Mouse (Mus musculus): ENCODE results near the gene Clpx. TPM values are rescaled to one million over a fixed set of nuclear protein-coding genes. Genes with fewer than 3 reads are reported as not detected.

Gene Clpx
- polyA plus RNA-seq, 2 experiments = 10.3 to 29.5 TPM

DNA sequence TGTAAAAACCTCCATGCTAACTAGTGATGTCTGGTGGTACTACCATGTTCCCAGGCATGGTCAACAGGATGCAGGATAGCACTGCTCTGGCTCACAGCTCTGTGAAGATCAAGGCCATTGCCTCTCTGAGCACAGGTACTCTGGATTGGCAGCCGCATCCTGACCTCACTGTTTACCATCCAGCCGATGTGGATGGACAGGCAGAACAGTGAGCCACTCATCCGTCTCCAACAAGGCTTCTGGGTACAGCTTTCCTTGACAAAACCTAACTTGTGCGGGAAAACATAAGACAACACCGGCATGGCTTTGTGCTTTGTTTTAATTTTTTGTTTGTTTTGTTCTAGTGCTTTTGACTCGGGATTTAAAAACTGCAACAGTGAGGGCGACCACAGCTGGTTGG is 71.7 kb downstream of the Clpx start:
- no peaks in the 10 kb centered on the region for H3K9me3 ChIP-seq (ENCODE audit: control insufficient read depth, low read length)
- no peak overlapping the region for H3K4me3 ChIP-seq (ENCODE audit: insufficient read depth in 1 of 2, low read depth in 2 of 2, low read length in 2 of 2)
- H3K4me1 ChIP-seq (replicated peaks; ENCODE audit: control insufficient read depth in 2 of 2, insufficient read depth in 2 of 2, low read length in 1 of 2) = no peaks in the 10 kb centered on the region
- H3K9ac ChIP-seq (replicated peaks) = no peak overlapping the region
- no peak for ATAC-seq (ENCODE audit: insufficient read depth)
- no peaks in the 10 kb centered on the region for H3K27me3 ChIP-seq (ENCODE audit: control insufficient read depth, insufficient read depth, low read length)
- no peak for DNase-seq (ENCODE audit: low read depth in 3 of 3, low spot score in 3 of 3)
- 76% methylated on average over 7 of the region's 7 CpGs for WGBS (ENCODE audit: insufficient replicate concordance)
- peaks cover 4% of the 10 kb centered on the region for H3K36me3 ChIP-seq (replicated peaks; ENCODE audit: control insufficient read depth, insufficient read depth, low read depth)
- TF ChIP-seq EP300 (IDR thresholded peaks at IDR 0.05; ENCODE audit: low read depth) (no peak), CTCF (IDR thresholded peaks at IDR 0.05; ENCODE audit: low read depth) (no peak)
- no peak overlapping the region for H3K27ac ChIP-seq
- H3K4me2 ChIP-seq (ENCODE audit: low read depth) = no peak overlapping the region

DNA sequence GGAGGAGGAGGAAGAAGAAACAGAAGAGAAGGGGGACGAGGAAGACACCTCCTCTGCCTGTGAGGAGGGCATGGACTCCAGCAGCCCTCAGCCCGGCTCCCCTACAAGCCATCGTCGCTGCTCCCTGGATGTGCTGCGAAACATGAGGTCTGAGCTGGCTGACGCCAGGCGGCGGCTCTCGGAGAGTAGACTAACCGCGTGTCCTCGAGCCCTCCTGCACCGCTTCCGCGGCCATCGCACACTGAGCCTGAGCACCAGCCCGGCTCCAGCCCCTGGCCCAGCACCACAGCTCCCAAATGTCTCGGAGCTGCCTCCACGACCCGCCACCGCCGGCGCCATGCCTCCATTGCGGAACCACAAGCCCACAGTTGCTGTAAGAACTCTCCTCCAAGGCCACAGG is 77.7 kb downstream of the Clpx start:
- DNase-seq (ENCODE audit: low read depth in 3 of 3, low spot score in 3 of 3) (no peak), ATAC-seq (ENCODE audit: insufficient read depth) (no peak)
- Histone ChIP-seq H3K36me3 (replicated peaks; ENCODE audit: control insufficient read depth, insufficient read depth, low read depth) (no peaks in the 10 kb centered on the region), H3K27me3 (ENCODE audit: control insufficient read depth, insufficient read depth, low read length) (no peaks in the 10 kb centered on the region), H3K27ac (no peak overlapping the region), H3K4me2 (ENCODE audit: low read depth) (no peak overlapping the region), H3K9me3 (ENCODE audit: control insufficient read depth, low read length) (no peaks in the 10 kb centered on the region), H3K4me1 (replicated peaks; ENCODE audit: control insufficient read depth in 2 of 2, insufficient read depth in 2 of 2, low read length in 1 of 2) (no peaks in the 10 kb centered on the region), H3K4me3 (ENCODE audit: insufficient read depth in 1 of 2, low read depth in 2 of 2, low read length in 2 of 2) (no peak overlapping the region), H3K9ac (replicated peaks) (no peak overlapping the region)
- TF ChIP-seq EP300 (IDR thresholded peaks at IDR 0.05; ENCODE audit: low read depth) (no peak), CTCF (IDR thresholded peaks at IDR 0.05; ENCODE audit: low read depth) (no peak)
- WGBS (ENCODE audit: insufficient replicate concordance) = 80% methylated on average over 24 of the region's 24 CpGs

GRCm38 (mm10) chr9:65372449-65372848 is 78.4 kb downstream of the Clpx start:
- Histone ChIP-seq H3K4me3 (ENCODE audit: insufficient read depth in 1 of 2, low read depth in 2 of 2, low read length in 2 of 2) (no peak overlapping the region), H3K27me3 (ENCODE audit: control insufficient read depth, insufficient read depth, low read length) (no peaks in the 10 kb centered on the region), H3K27ac (no peak overlapping the region), H3K4me1 (replicated peaks; ENCODE audit: control insufficient read depth in 2 of 2, insufficient read depth in 2 of 2, low read length in 1 of 2) (no peaks in the 10 kb centered on the region), H3K4me2 (ENCODE audit: low read depth) (no peak overlapping the region), H3K9me3 (ENCODE audit: control insufficient read depth, low read length) (no peaks in the 10 kb centered on the region), H3K9ac (replicated peaks) (no peak overlapping the region), H3K36me3 (replicated peaks; ENCODE audit: control insufficient read depth, insufficient read depth, low read depth) (no peaks in the 10 kb centered on the region)
- ATAC-seq (ENCODE audit: insufficient read depth) = no peak
- TF ChIP-seq EP300 (IDR thresholded peaks at IDR 0.05; ENCODE audit: low read depth) = no peak
- peak; percentile 50; the same call in 1 of the 2 replicates for TF ChIP-seq CTCF (IDR thresholded peaks at IDR 0.05; ENCODE audit: low read depth)
- WGBS (ENCODE audit: insufficient replicate concordance) = 55% methylated on average over 4 of the region's 4 CpGs
- peak in 1 of 3 experiments; percentile 11 for DNase-seq (ENCODE audit: low read depth in 3 of 3, low spot score in 3 of 3)

- Histone ChIP-seq H3K36me3 (replicated peaks; ENCODE audit: control insufficient read depth, insufficient read depth, low read depth) (no peaks in the 10 kb centered on the region), H3K4me2 (ENCODE audit: low read depth) (no peak overlapping the region), H3K9ac (replicated peaks) (no peak overlapping the region), H3K9me3 (ENCODE audit: control insufficient read depth, low read length) (no peaks in the 10 kb centered on the region), H3K4me1 (replicated peaks; ENCODE audit: control insufficient read depth in 2 of 2, insufficient read depth in 2 of 2, low read length in 1 of 2) (no peaks in the 10 kb centered on the region), H3K27ac (no peak overlapping the region), H3K4me3 (ENCODE audit: insufficient read depth in 1 of 2, low read depth in 2 of 2, low read length in 2 of 2) (no peak overlapping the region), H3K27me3 (ENCODE audit: control insufficient read depth, insufficient read depth, low read length) (no peaks in the 10 kb centered on the region)
- TF ChIP-seq CTCF (IDR thresholded peaks at IDR 0.05; ENCODE audit: low read depth) (no peak), EP300 (IDR thresholded peaks at IDR 0.05; ENCODE audit: low read depth) (no peak)
- 67% methylated on average over 5 of the region's 5 CpGs for WGBS (ENCODE audit: insufficient replicate concordance)
- ATAC-seq (ENCODE audit: insufficient read depth) (no peak), DNase-seq (ENCODE audit: low read depth in 3 of 3, low spot score in 3 of 3) (no peak)
These were observed 80.6 kb downstream of the Clpx start for GRCm38 (mm10) chr9:65374468-65375162.

- H3K27me3 ChIP-seq (ENCODE audit: control insufficient read depth, insufficient read depth, low read length) = no peaks in the 10 kb centered on the region
- H3K4me3 ChIP-seq (ENCODE audit: insufficient read depth in 1 of 2, low read depth in 2 of 2, low read length in 2 of 2) = no peak overlapping the region
- H3K9ac ChIP-seq (replicated peaks) = no peak overlapping the region
- TF ChIP-seq EP300 (IDR thresholded peaks at IDR 0.05; ENCODE audit: low read depth) (no peak), CTCF (IDR thresholded peaks at IDR 0.05; ENCODE audit: low read depth) (no peak)
- no peak for DNase-seq (ENCODE audit: low read depth in 3 of 3, low spot score in 3 of 3)
- H3K4me2 ChIP-seq (ENCODE audit: low read depth) = no peak overlapping the region
- H3K36me3 ChIP-seq (replicated peaks; ENCODE audit: control insufficient read depth, insufficient read depth, low read depth) = no peaks in the 10 kb centered on the region
- no peak for ATAC-seq (ENCODE audit: insufficient read depth)
- H3K27ac ChIP-seq = no peak overlapping the region
- H3K4me1 ChIP-seq (replicated peaks; ENCODE audit: control insufficient read depth in 2 of 2, insufficient read depth in 2 of 2, low read length in 1 of 2) = no peaks in the 10 kb centered on the region
- 76% methylated on average over 9 of the region's 9 CpGs for whole genome bisulfite sequencing (ENCODE audit: insufficient replicate concordance)
- no peaks in the 10 kb centered on the region for H3K9me3 ChIP-seq (ENCODE audit: control insufficient read depth, low read length)
These were observed 81.3 kb downstream of the Clpx start for GRCm38 (mm10) chr9:65375163-65375934.

Other genes starting within 250 kb of the Clpx start
- gene Igdcc4, start 192.8 kb upstream of the Clpx start, polyA plus RNA-seq (2012; rRNA removed) = 4.6 and 4.9 TPM in 2 replicates
- 4.5 and 5.4 TPM in 2 replicates for gene Igdcc4, start 192.8 kb upstream of the Clpx start, polyA plus RNA-seq (2014; fragmentation: Nextera tagmentation; extraction: Ambion mirVana)
- gene Igdcc3, start 153.1 kb upstream of the Clpx start, polyA plus RNA-seq (2012; rRNA removed) = 0.06 and 0.10 TPM in 2 replicates
- 0.06 and 0.13 TPM in 2 replicates for gene Igdcc3, start 153.1 kb upstream of the Clpx start, polyA plus RNA-seq (2014; fragmentation: Nextera tagmentation; extraction: Ambion mirVana)
- 4.9 and 5.7 TPM in 2 replicates for gene Parp16, start 98.9 kb upstream of the Clpx start, polyA plus RNA-seq (2012; rRNA removed)
- 7.2 and 9.3 TPM in 2 replicates for gene Parp16, start 98.9 kb upstream of the Clpx start, polyA plus RNA-seq (2014; fragmentation: Nextera tagmentation; extraction: Ambion mirVana)
- 0.01 TPM in 1 of 2 replicates, not detected in the other for gene Cilp, start 29.1 kb upstream of the Clpx start, polyA plus RNA-seq (2012; rRNA removed)
- gene Cilp, start 29.1 kb upstream of the Clpx start, polyA plus RNA-seq (2014; fragmentation: Nextera tagmentation; extraction: Ambion mirVana) = not detected in 2 replicates
- 3.2 and 4.8 TPM in 2 replicates for gene Pdcd7, start 51.8 kb downstream of the Clpx start, polyA plus RNA-seq (2012; rRNA removed)
- 4.9 and 5.7 TPM in 2 replicates for gene Pdcd7, start 51.8 kb downstream of the Clpx start, polyA plus RNA-seq (2014; fragmentation: Nextera tagmentation; extraction: Ambion mirVana)
- 0.13 and 0.14 TPM in 2 replicates for gene Ubap1l, start 66.8 kb downstream of the Clpx start, polyA plus RNA-seq (2012; rRNA removed)
- gene Ubap1l, start 66.8 kb downstream of the Clpx start, polyA plus RNA-seq (2014; fragmentation: Nextera tagmentation; extraction: Ambion mirVana) = 0.10 TPM in 1 of 2 replicates, not detected in the other
- 0.04 and 0.05 TPM in 2 replicates for gene Kbtbd13, start 97.4 kb downstream of the Clpx start, polyA plus RNA-seq (2012; rRNA removed)
- 0.08 and 0.10 TPM in 2 replicates for gene Kbtbd13, start 97.4 kb downstream of the Clpx start, polyA plus RNA-seq (2014; fragmentation: Nextera tagmentation; extraction: Ambion mirVana)
- 0.11 and 0.12 TPM in 2 replicates for gene Rasl12, start 104.2 kb downstream of the Clpx start, polyA plus RNA-seq (2012; rRNA removed)
- 0.04 TPM in 1 of 2 replicates, not detected in the other for gene Rasl12, start 104.2 kb downstream of the Clpx start, polyA plus RNA-seq (2014; fragmentation: Nextera tagmentation; extraction: Ambion mirVana)
- gene Slc51b, start 128.7 kb downstream of the Clpx start, polyA plus RNA-seq (2012; rRNA removed) = 0.04 TPM in 1 of 2 replicates, not detected in the other
- not detected in 2 replicates for gene Slc51b, start 128.7 kb downstream of the Clpx start, polyA plus RNA-seq (2014; fragmentation: Nextera tagmentation; extraction: Ambion mirVana)
- gene Mtfmt, start 141.5 kb downstream of the Clpx start, polyA plus RNA-seq (2012; rRNA removed) = 5.0 and 5.9 TPM in 2 replicates
- 6.2 and 7.4 TPM in 2 replicates for gene Mtfmt, start 141.5 kb downstream of the Clpx start, polyA plus RNA-seq (2014; fragmentation: Nextera tagmentation; extraction: Ambion mirVana)
- 5.6 and 6.9 TPM in 2 replicates for gene Spg21, start 166.7 kb downstream of the Clpx start, polyA plus RNA-seq (2012; rRNA removed)
- 28.0 and 30.6 TPM in 2 replicates for gene Spg21, start 166.7 kb downstream of the Clpx start, polyA plus RNA-seq (2014; fragmentation: Nextera tagmentation; extraction: Ambion mirVana)
- gene Ankdd1a, start 225.9 kb downstream of the Clpx start, polyA plus RNA-seq (2012; rRNA removed) = 0.06 TPM in 1 of 2 replicates, not detected in the other
- not detected in 2 replicates for gene Ankdd1a, start 225.9 kb downstream of the Clpx start, polyA plus RNA-seq (2014; fragmentation: Nextera tagmentation; extraction: Ambion mirVana)

All from liver, embryonic 14.5 days (tissue).